Mouse (Mus musculus): ENCODE results near the gene Slco6d1.

DNA sequence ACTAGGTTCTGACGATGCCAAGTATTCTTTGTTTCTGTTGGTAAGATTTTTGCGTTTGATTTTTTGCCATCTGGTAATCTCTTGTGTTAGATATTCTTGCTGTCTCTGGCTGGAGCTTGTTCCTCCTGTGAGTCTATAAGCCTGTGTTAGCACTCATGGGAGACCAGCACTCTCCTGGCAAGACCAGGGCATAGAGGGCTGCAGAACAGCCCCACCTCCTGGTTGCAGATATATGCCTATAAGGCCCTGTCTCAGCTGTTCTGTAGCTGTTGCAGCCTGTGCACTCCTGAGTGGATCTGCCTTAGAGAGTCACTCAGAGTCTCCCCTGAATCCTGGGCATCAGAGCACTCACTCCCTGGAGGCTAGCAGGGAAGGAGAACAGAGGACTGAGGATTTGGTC is 102.1 kb downstream of the Slco6d1 start:
- TF ChIP-seq POLR2A (IDR thresholded peaks at IDR 0.05; ENCODE audit: control insufficient read depth, low read depth, low read length) (no peak), CTCF (IDR thresholded peaks at IDR 0.05; ENCODE audit: control insufficient read depth, insufficient read depth, insufficient replicate concordance, low read depth, low read length) (no peak)
